Mouse (Mus musculus) stomach, postnatal 0 days (tissue): ENCODE data around the gene Popdc3. TPM values are rescaled to one million over a fixed set of nuclear protein-coding genes. Genes with fewer than 3 reads are reported as not detected.

Experiments used
- ATAC-seq: fragments of 200-750 bp; cut with Nextera tagmentation; 2 replicates; pipeline ENCODE4 v1.8.0; 2017; ENCODE audit not compliant: low FRiP score, low TSS enrichment
- DNase-seq: peaks from one replicate; pipeline ENCODE4 v3.0.0-alpha.2; 2016; ENCODE audit warnings: low spot score
- H3K27ac ChIP-seq: fragments of 300-500 bp; sonication (generic); replicated peaks from 2 replicates; pipeline ENCODE4 v1.5.1; 2014; ENCODE audit warnings: mild to moderate bottlenecking, control low read depth
- H3K27me3 ChIP-seq: fragments of 300-500 bp; sonication (generic); 2 replicates; pipeline ENCODE4 v1.6.1; 2014; ENCODE audit warnings: low read length; ENCODE audit not compliant: control insufficient read depth, insufficient read depth
- H3K36me3 ChIP-seq: fragments of 300-500 bp; sonication (generic); 2 replicates; pipeline ENCODE4 v1.6.1; 2014; ENCODE audit warnings: low read length, mixed read lengths; ENCODE audit not compliant: control insufficient read depth, insufficient read depth
- H3K4me1 ChIP-seq: fragments of 300-500 bp; sonication (generic); replicated peaks from 2 replicates; pipeline ENCODE4 v1.6.1; 2014; ENCODE audit warnings: antibody characterized with exemption; ENCODE audit not compliant: control insufficient read depth, insufficient read depth
- H3K4me2 ChIP-seq: fragments of 300-500 bp; sonication (generic); replicated peaks from 2 replicates; pipeline ENCODE4 v1.6.1; 2014; ENCODE audit warnings: low read depth, mild to moderate bottlenecking, control low read depth, moderate library complexity
- H3K4me3 ChIP-seq: fragments of 300-500 bp; sonication (generic); 2 replicates; pipeline ENCODE4 v1.5.1; 2014; ENCODE audit warnings: low read depth, low read length, control low read depth
- H3K9ac ChIP-seq: fragments of 300-500 bp; sonication (generic); 2 replicates; pipeline ENCODE4 v1.6.1; 2014; ENCODE audit warnings: mild to moderate bottlenecking, low read length, control low read depth, mixed read lengths
- H3K9me3 ChIP-seq: fragments of 300-500 bp; sonication (generic); 2 replicates; pipeline ENCODE4 v1.6.1; 2016; ENCODE audit warnings: low read length; ENCODE audit not compliant: control insufficient read depth
- CTCF ChIP-seq: IDR thresholded peaks from 2 replicates; pipeline ENCODE4 v1.5.1; 2016; ENCODE audit warnings: antibody characterized with exemption, low read depth, mild to moderate bottlenecking, moderate library complexity
- EP300 ChIP-seq: optimal IDR thresholded peaks from 2 replicates; pipeline ENCODE3; 2016; ENCODE audit warnings: antibody characterized with exemption
- WGBS: fragments of 180-500 bp; shearing (Covaris S2); extraction: QIAGEN DNeasy Blood & Tissue Kit; methylation state at CpG from one replicate; pipeline ENCODE4 v1.1.7; 2014; 5-methylcytosine and 5-hydroxymethylcytosine counted together
- polyA plus RNA-seq: library from polyadenylated mRNA; unstranded; fragments of >200 nt; fragmentation: Nextera tagmentation; extraction: Ambion mirVana; gene quantifications from 2 replicates; pipeline ENCODE4 v1.2.1, GENCODE M21; 2015

Gene Popdc3
- polyA plus RNA-seq, 1 experiment from 2014 or later = 3.3 TPM

GRCm38 (mm10) chr10:45151771-45152692 lies 25.9 kb upstream of the Popdc3 start:
- WGBS = 94% methylated on average over 12 of the region's 12 CpGs
- peaks cover 19% of the 10 kb centered on the region for H3K36me3 ChIP-seq
- no peak for DNase-seq
- H3K4me2 ChIP-seq = no peak overlapping the region
- TF ChIP-seq EP300 (no peak), CTCF (no peak)
- no peak overlapping the region for H3K27ac ChIP-seq
- no peaks in the 10 kb centered on the region for H3K4me1 ChIP-seq
- no peaks in the 10 kb centered on the region for H3K9me3 ChIP-seq
- H3K9ac ChIP-seq = no peak overlapping the region
- ATAC-seq = no peak
- no peaks in the 10 kb centered on the region for H3K27me3 ChIP-seq
- no peak overlapping the region for H3K4me3 ChIP-seq

GRCm38 (mm10) chr10:45154557-45155060 lies 23.3 kb upstream of the Popdc3 start:
- no peaks in the 10 kb centered on the region for H3K9me3 ChIP-seq
- H3K4me2 ChIP-seq = no peak overlapping the region
- H3K36me3 ChIP-seq = peaks cover 16% of the 10 kb centered on the region
- ATAC-seq = no peak
- H3K9ac ChIP-seq = no peak overlapping the region
- TF ChIP-seq CTCF (no peak), EP300 (no peak)
- no peak overlapping the region for H3K4me3 ChIP-seq
- WGBS = 88% methylated on average over 14 of the region's 14 CpGs
- no peaks in the 10 kb centered on the region for H3K27me3 ChIP-seq
- DNase-seq = no peak
- H3K27ac ChIP-seq = no peak overlapping the region
- no peaks in the 10 kb centered on the region for H3K4me1 ChIP-seq

GRCm38 (mm10) chr10:45165851-45166250 lies 12.0 kb upstream of the Popdc3 start:
- H3K4me3 ChIP-seq = no peak overlapping the region
- TF ChIP-seq CTCF = no peak
- TF ChIP-seq EP300 = no peak
- H3K27ac ChIP-seq = no peak overlapping the region
- H3K9me3 ChIP-seq = no peaks in the 10 kb centered on the region
- no peaks in the 10 kb centered on the region for H3K36me3 ChIP-seq
- H3K9ac ChIP-seq = no peak overlapping the region
- 83% methylated on average over 8 of the region's 8 CpGs for WGBS
- DNase-seq (no peak), ATAC-seq (no peak; the same call in 1 of the 2 replicates)
- H3K27me3 ChIP-seq = no peaks in the 10 kb centered on the region
- H3K4me2 ChIP-seq = no peak overlapping the region
- no peaks in the 10 kb centered on the region for H3K4me1 ChIP-seq

GRCm38 (mm10) chr10:45173927-45174326 lies 4.0 kb upstream of the Popdc3 start:
- Histone ChIP-seq H3K27me3 (no peaks in the 10 kb centered on the region), H3K27ac (no peak overlapping the region), H3K36me3 (no peaks in the 10 kb centered on the region), H3K9me3 (no peaks in the 10 kb centered on the region), H3K9ac (no peak overlapping the region), H3K4me3 (no peak overlapping the region), H3K4me1 (no peaks in the 10 kb centered on the region), H3K4me2 (no peak overlapping the region)
- TF ChIP-seq CTCF = no peak
- no peak for TF ChIP-seq EP300
- ATAC-seq = no peak
- 83% methylated on average over 8 of the region's 8 CpGs for WGBS
- no peak for DNase-seq

GRCm38 (mm10) chr10:45174345-45174744 lies 3.6 kb upstream of the Popdc3 start:
- H3K27ac ChIP-seq = no peak overlapping the region
- H3K9me3 ChIP-seq = no peaks in the 10 kb centered on the region
- no peaks in the 10 kb centered on the region for H3K36me3 ChIP-seq
- WGBS = 88% methylated on average over 3 of the region's 3 CpGs
- no peak overlapping the region for H3K9ac ChIP-seq
- H3K27me3 ChIP-seq = no peaks in the 10 kb centered on the region
- TF ChIP-seq EP300 (no peak), CTCF (no peak)
- H3K4me3 ChIP-seq = no peak overlapping the region
- DNase-seq (no peak), ATAC-seq (no peak)
- no peak overlapping the region for H3K4me2 ChIP-seq
- no peaks in the 10 kb centered on the region for H3K4me1 ChIP-seq
